Mouse (Mus musculus): ENCODE results near the gene Fxr1. TPM values are rescaled to one million over a fixed set of nuclear protein-coding genes. Genes with fewer than 3 reads are reported as not detected.

The Fxr1 gene
- polyA plus RNA-seq (2014; fragmentation: Nextera tagmentation; extraction: Ambion mirVana) = 73.9 and 78.5 TPM in 2 replicates

GRCm38 (mm10) chr3:34019540-34020381 is at the start of gene Fxr1:
Gene Fxr1, plus strand, starts transcription at chr3:34019943.
- H3K27ac ChIP-seq (replicated peaks in 1 of 2; ENCODE audit: control insufficient read depth in 1 of 2, insufficient read depth in 1 of 2, low read depth in 2 of 2, low read length in 2 of 2) = peak within 1 kb of the TSS; percentile 90 to 95
- no peaks in the 10 kb centered on the region for H3K36me3 ChIP-seq (ENCODE audit: control insufficient read depth, insufficient read depth, low read length)
- peaks cover 4 to 28% of the 10 kb centered on the region in 2 experiments; a peak in 3 of 4 replicates for H3K4me1 ChIP-seq (ENCODE audit: control insufficient read depth in 2 of 2, insufficient read depth in 2 of 2, low read length in 2 of 2)
- ATAC-seq (ENCODE audit: insufficient number of reproducible peaks, insufficient read depth, low FRiP score, low read depth) = peak; percentile 95
- no peaks in the 10 kb centered on the region for H3K27me3 ChIP-seq (ENCODE audit: control insufficient read depth, insufficient read depth, low read length)
- H3K4me2 ChIP-seq (ENCODE audit: low read length) = peak within 1 kb of the TSS; percentile 78
- H3K9me3 ChIP-seq (ENCODE audit: control insufficient read depth, low read length) = no peaks in the 10 kb centered on the region
- under 1% methylated on average over 61 of the region's 97 CpGs for WGBS
- H3K4me3 ChIP-seq (ENCODE audit: control insufficient read depth in 1 of 2, insufficient read depth in 1 of 2, low read depth in 1 of 2, low read length in 2 of 2) = peak within 1 kb of the TSS; percentile 92 to 95
- peak within 1 kb of the TSS; percentile 100 for H3K9ac ChIP-seq (ENCODE audit: low read length)

- no peaks in the 10 kb centered on the region for H3K9me3 ChIP-seq (ENCODE audit: control insufficient read depth, low read length)
- no peak overlapping the region for H3K4me2 ChIP-seq (ENCODE audit: low read length)
- H3K9ac ChIP-seq (ENCODE audit: low read length) = no peak overlapping the region
- 56% methylated on average over 6 of the region's 6 CpGs for WGBS
- no peaks in the 10 kb centered on the region for H3K27me3 ChIP-seq (ENCODE audit: control insufficient read depth, insufficient read depth, low read length)
- H3K4me3 ChIP-seq (ENCODE audit: control insufficient read depth in 1 of 2, insufficient read depth in 1 of 2, low read depth in 1 of 2, low read length in 2 of 2) = no peak overlapping the region
- no peaks in the 10 kb centered on the region for H3K36me3 ChIP-seq (ENCODE audit: control insufficient read depth, insufficient read depth, low read length)
- no peak overlapping the region for H3K27ac ChIP-seq (replicated peaks in 1 of 2; ENCODE audit: control insufficient read depth in 1 of 2, insufficient read depth in 1 of 2, low read depth in 2 of 2, low read length in 2 of 2)
- ATAC-seq (ENCODE audit: insufficient number of reproducible peaks, insufficient read depth, low FRiP score, low read depth) = no peak
- H3K4me1 ChIP-seq (ENCODE audit: control insufficient read depth in 2 of 2, insufficient read depth in 2 of 2, low read length in 2 of 2) = no peaks in the 10 kb centered on the region
Observed at GRCm38 (mm10) chr3:33979395-33979794, 40.3 kb upstream of the Fxr1 start.

GRCm38 (mm10) chr3:33982746-33983145 is 37.0 kb upstream of the Fxr1 start:
- H3K27me3 ChIP-seq (ENCODE audit: control insufficient read depth, insufficient read depth, low read length) = no peaks in the 10 kb centered on the region
- no peaks in the 10 kb centered on the region for H3K4me1 ChIP-seq (ENCODE audit: control insufficient read depth in 2 of 2, insufficient read depth in 2 of 2, low read length in 2 of 2)
- no peak overlapping the region for H3K4me3 ChIP-seq (ENCODE audit: control insufficient read depth in 1 of 2, insufficient read depth in 1 of 2, low read depth in 1 of 2, low read length in 2 of 2)
- H3K4me2 ChIP-seq (ENCODE audit: low read length) = no peak overlapping the region
- no peak overlapping the region for H3K9ac ChIP-seq (ENCODE audit: low read length)
- WGBS = 76% methylated on average over 5 of the region's 5 CpGs
- no peaks in the 10 kb centered on the region for H3K9me3 ChIP-seq (ENCODE audit: control insufficient read depth, low read length)
- ATAC-seq (ENCODE audit: insufficient number of reproducible peaks, insufficient read depth, low FRiP score, low read depth) = no peak
- H3K36me3 ChIP-seq (ENCODE audit: control insufficient read depth, insufficient read depth, low read length) = no peaks in the 10 kb centered on the region
- no peak overlapping the region for H3K27ac ChIP-seq (replicated peaks in 1 of 2; ENCODE audit: control insufficient read depth in 1 of 2, insufficient read depth in 1 of 2, low read depth in 2 of 2, low read length in 2 of 2)

DNA sequence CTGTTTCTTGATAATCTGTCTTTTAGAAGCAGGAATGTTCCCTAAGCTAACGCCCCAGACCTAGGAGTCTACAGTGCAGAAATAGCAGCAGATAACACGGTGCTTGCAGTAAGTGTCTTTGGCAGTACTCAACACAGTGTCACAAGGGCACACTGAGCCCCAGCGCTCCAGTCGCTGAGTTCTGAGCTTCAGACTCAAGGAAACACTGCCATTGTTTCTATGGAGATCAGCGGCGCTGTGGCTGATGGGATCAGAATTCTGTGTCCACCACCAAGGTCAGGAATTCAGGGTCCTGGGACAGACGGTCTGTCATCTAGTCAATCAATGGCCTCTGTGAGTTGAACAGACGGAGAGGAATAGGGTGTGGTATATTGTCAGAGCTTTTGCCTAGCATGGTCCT is 30.4 kb upstream of the Fxr1 start:
- no peaks in the 10 kb centered on the region for H3K36me3 ChIP-seq (ENCODE audit: control insufficient read depth, insufficient read depth, low read length)
- H3K27me3 ChIP-seq (ENCODE audit: control insufficient read depth, insufficient read depth, low read length) = no peaks in the 10 kb centered on the region
- peak; percentile 91 for ATAC-seq (ENCODE audit: insufficient number of reproducible peaks, insufficient read depth, low FRiP score, low read depth)
- peak overlapping the region; percentile 55 for H3K4me2 ChIP-seq (ENCODE audit: low read length)
- H3K9ac ChIP-seq (ENCODE audit: low read length) = peak overlapping the region; percentile 67
- no peaks in the 10 kb centered on the region for H3K9me3 ChIP-seq (ENCODE audit: control insufficient read depth, low read length)
- WGBS = 23% methylated on average over 8 of the region's 8 CpGs
- peak overlapping the region; percentile 12 to 22 for H3K4me3 ChIP-seq (ENCODE audit: control insufficient read depth in 1 of 2, insufficient read depth in 1 of 2, low read depth in 1 of 2, low read length in 2 of 2)
- H3K4me1 ChIP-seq (ENCODE audit: control insufficient read depth in 2 of 2, insufficient read depth in 2 of 2, low read length in 2 of 2) = peaks cover 13 to 25% of the 10 kb centered on the region in 2 experiments
- H3K27ac ChIP-seq (replicated peaks in 1 of 2; ENCODE audit: control insufficient read depth in 1 of 2, insufficient read depth in 1 of 2, low read depth in 2 of 2, low read length in 2 of 2) = peak overlapping the region; percentile 95 to 96

- Histone ChIP-seq H3K4me3 (ENCODE audit: control insufficient read depth in 1 of 2, insufficient read depth in 1 of 2, low read depth in 1 of 2, low read length in 2 of 2) (no peak overlapping the region), H3K9me3 (ENCODE audit: control insufficient read depth, low read length) (no peaks in the 10 kb centered on the region), H3K4me1 (ENCODE audit: control insufficient read depth in 2 of 2, insufficient read depth in 2 of 2, low read length in 2 of 2) (peaks cover 13 to 27% of the 10 kb centered on the region in 2 experiments), H3K27ac (replicated peaks in 1 of 2; ENCODE audit: control insufficient read depth in 1 of 2, insufficient read depth in 1 of 2, low read depth in 2 of 2, low read length in 2 of 2) (peak overlapping the region; percentile 21 to 95; a peak in 3 of 4 replicates), H3K36me3 (ENCODE audit: control insufficient read depth, insufficient read depth, low read length) (no peaks in the 10 kb centered on the region), H3K27me3 (ENCODE audit: control insufficient read depth, insufficient read depth, low read length) (no peaks in the 10 kb centered on the region), H3K9ac (ENCODE audit: low read length) (no peak overlapping the region), H3K4me2 (ENCODE audit: low read length) (peak overlapping the region; percentile 19; the same call in 1 of the 2 replicates)
- 77% methylated on average over 10 of the region's 10 CpGs for WGBS
- no peak for ATAC-seq (ENCODE audit: insufficient number of reproducible peaks, insufficient read depth, low FRiP score, low read depth)
Observed at GRCm38 (mm10) chr3:33990451-33990850, 29.3 kb upstream of the Fxr1 start.

GRCm38 (mm10) chr3:33990921-33991320 is 28.8 kb upstream of the Fxr1 start:
- H3K27me3 ChIP-seq (ENCODE audit: control insufficient read depth, insufficient read depth, low read length) = no peaks in the 10 kb centered on the region
- H3K36me3 ChIP-seq (ENCODE audit: control insufficient read depth, insufficient read depth, low read length) = no peaks in the 10 kb centered on the region
- H3K9ac ChIP-seq (ENCODE audit: low read length) = no peak overlapping the region
- H3K27ac ChIP-seq (replicated peaks in 1 of 2; ENCODE audit: control insufficient read depth in 1 of 2, insufficient read depth in 1 of 2, low read depth in 2 of 2, low read length in 2 of 2) = peak overlapping the region in 1 of 2 experiments; percentile 95; a peak in 2 of 4 replicates
- 30% methylated on average over 8 of the region's 8 CpGs for WGBS
- H3K4me2 ChIP-seq (ENCODE audit: low read length) = peak overlapping the region; percentile 19; the same call in 1 of the 2 replicates
- peaks cover 13 to 27% of the 10 kb centered on the region in 2 experiments for H3K4me1 ChIP-seq (ENCODE audit: control insufficient read depth in 2 of 2, insufficient read depth in 2 of 2, low read length in 2 of 2)
- H3K9me3 ChIP-seq (ENCODE audit: control insufficient read depth, low read length) = no peaks in the 10 kb centered on the region
- ATAC-seq (ENCODE audit: insufficient number of reproducible peaks, insufficient read depth, low FRiP score, low read depth) = no peak
- no peak overlapping the region for H3K4me3 ChIP-seq (ENCODE audit: control insufficient read depth in 1 of 2, insufficient read depth in 1 of 2, low read depth in 1 of 2, low read length in 2 of 2)

- Histone ChIP-seq H3K4me1 (ENCODE audit: control insufficient read depth in 2 of 2, insufficient read depth in 2 of 2, low read length in 2 of 2) (peaks cover 13 to 27% of the 10 kb centered on the region in 2 experiments), H3K9ac (ENCODE audit: low read length) (no peak overlapping the region), H3K36me3 (ENCODE audit: control insufficient read depth, insufficient read depth, low read length) (no peaks in the 10 kb centered on the region), H3K4me2 (ENCODE audit: low read length) (0 out of 2 replicates have a peak overlapping the region, but pooled peaks have one; percentile 14), H3K4me3 (ENCODE audit: control insufficient read depth in 1 of 2, insufficient read depth in 1 of 2, low read depth in 1 of 2, low read length in 2 of 2) (no peak overlapping the region), H3K9me3 (ENCODE audit: control insufficient read depth, low read length) (no peaks in the 10 kb centered on the region), H3K27ac (replicated peaks in 1 of 2; ENCODE audit: control insufficient read depth in 1 of 2, insufficient read depth in 1 of 2, low read depth in 2 of 2, low read length in 2 of 2) (peak overlapping the region; percentile 70 to 72; a peak in 3 of 4 replicates), H3K27me3 (ENCODE audit: control insufficient read depth, insufficient read depth, low read length) (no peaks in the 10 kb centered on the region)
- WGBS = 53% methylated on average over 14 of the region's 14 CpGs
- no peak for ATAC-seq (ENCODE audit: insufficient number of reproducible peaks, insufficient read depth, low FRiP score, low read depth)
Observed at GRCm38 (mm10) chr3:33993421-33994126, 26.2 kb upstream of the Fxr1 start.

All from heart, embryonic 14.5 days (tissue).